Mouse (Mus musculus) cerebellum, adult 11 months (tissue): ENCODE data around the gene Timm23.
"Not testable (repeated sequence)": the region's sequence is repeated elsewhere in the genome, so short reads cannot be mapped to it uniquely, and the experiment has no call there.

Experiments
- DNase-seq: peaks from one replicate; pipeline ENCODE4 v3.0.0; 2022

Timm23 gene

GRCm38 (mm10) chr14:32201791-32202451 is at the start of gene Timm23, which contains the start of gene Parg:
TSS of gene Timm23 (minus strand) at chr14:32201898.
TSS of gene Parg (plus strand) at chr14:32201949.
- DNase-seq: peak; percentile 78

GRCm38 (mm10) chr14:32249616-32250015 is 47.9 kb upstream of the Timm23 start:
- no peak for DNase-seq

- DNase-seq: no peak
Measured at GRCm38 (mm10) chr14:32246019-32246418, 44.3 kb upstream of the Timm23 start.

- DNase-seq: no peak
Measured at GRCm38 (mm10) chr14:32242401-32242800, 40.7 kb upstream of the Timm23 start.

GRCm38 (mm10) chr14:32228996-32229395 is 27.3 kb upstream of the Timm23 start:
- peak; percentile 39 for DNase-seq

- no peak for DNase-seq
Measured at GRCm38 (mm10) chr14:32226601-32227000, 24.9 kb upstream of the Timm23 start.

- DNase-seq: no peak
Measured at GRCm38 (mm10) chr14:32201354-32201753, 344 bp downstream of the Timm23 start.

- not testable (repeated sequence) for DNase-seq
Measured at GRCm38 (mm10) chr14:32193557-32193956, 8.1 kb downstream of the Timm23 start.

- peak; percentile 28 for DNase-seq
Measured at GRCm38 (mm10) chr14:32192437-32192836, 9.3 kb downstream of the Timm23 start.

- no peak for DNase-seq
Measured at GRCm38 (mm10) chr14:32191926-32192325, 9.8 kb downstream of the Timm23 start.

GRCm38 (mm10) chr14:32190627-32191391 is 10.9 kb downstream of the Timm23 start:
- DNase-seq: no peak

GRCm38 (mm10) chr14:32183846-32184245 is 17.9 kb downstream of the Timm23 start:
- DNase-seq: no peak

- DNase-seq: no peak
Measured at GRCm38 (mm10) chr14:32180861-32181260, 20.8 kb downstream of the Timm23 start.

GRCm38 (mm10) chr14:32179393-32180195 is 22.1 kb downstream of the Timm23 start:
- no peak for DNase-seq

- DNase-seq: not testable (repeated sequence)
Measured at GRCm38 (mm10) chr14:32176590-32176989, 25.1 kb downstream of the Timm23 start.

- no peak for DNase-seq
Measured at GRCm38 (mm10) chr14:32175310-32175709, 26.4 kb downstream of the Timm23 start.

- no peak for DNase-seq
Measured at GRCm38 (mm10) chr14:32170137-32170536, 31.6 kb downstream of the Timm23 start.

- no peak for DNase-seq
Measured at GRCm38 (mm10) chr14:32168653-32169231, 33.0 kb downstream of the Timm23 start.

GRCm38 (mm10) chr14:32167326-32167725 is 34.4 kb downstream of the Timm23 start:
- DNase-seq: no peak

GRCm38 (mm10) chr14:32166840-32167239 is 34.9 kb downstream of the Timm23 start:
- no peak for DNase-seq

- DNase-seq: no peak
Measured at GRCm38 (mm10) chr14:32166062-32166441, 35.6 kb downstream of the Timm23 start.

GRCm38 (mm10) chr14:32165278-32166061 is 36.2 kb downstream of the Timm23 start:
- DNase-seq: peak; percentile 83
